Mouse (Mus musculus) MEL (cell line): ENCODE measurements around the gene Lrfn3. TPM values are rescaled to one million over a fixed set of nuclear protein-coding genes. Genes with fewer than 3 reads are reported as not detected.

ENCODE experiments used
- DNase-seq: peaks from one replicate; pipeline ENCODE4 v3.0.0; 2011; ENCODE audit warnings: low read depth, low spot score
- H3K27ac ChIP-seq: 2 replicates; pipeline ENCODE4 v1.5.1; 2012; ENCODE audit warnings: low read depth, mild to moderate bottlenecking, control low read depth, low read length, moderate library complexity; ENCODE audit not compliant: control insufficient read depth
- H3K27me3 ChIP-seq, 2 experiments: fragments of 150-350 bp in 1 of 2; sonication (generic) in 1 of 2; 2 replicates each; pipeline ENCODE4 v1.6.1; 2012; ENCODE audit warnings: low read length in 2 of 2, mild to moderate bottlenecking in 2 of 2, improper control_type of control experiment in 1 of 2, moderate library complexity in 1 of 2; ENCODE audit not compliant: insufficient read depth in 2 of 2, control insufficient read depth in 1 of 2
- H3K36me3 ChIP-seq, 2 experiments: 2 replicates each; pipeline ENCODE4 v1.6.1; 2012 to 2014; ENCODE audit warnings: low read length in 2 of 2, improper control_type of control experiment in 1 of 2, inconsistent platforms in 1 of 2, mild to moderate bottlenecking in 1 of 2; ENCODE audit not compliant: insufficient read depth in 2 of 2, control insufficient read depth in 1 of 2
- H3K4me1 ChIP-seq, 2 experiments: fragments of 150-350 bp in 1 of 2; sonication (generic) in 1 of 2; 2 replicates each; pipeline ENCODE4 v1.6.1; 2012; ENCODE audit warnings: low read length in 2 of 2, improper control_type of control experiment in 1 of 2, mild to moderate bottlenecking in 1 of 2; ENCODE audit not compliant: insufficient read depth in 2 of 2, control insufficient read depth in 1 of 2
- H3K4me3 ChIP-seq, 2 experiments: fragments of 150-350 bp in 1 of 2; sonication (generic) in 1 of 2; 2 replicates each; pipeline ENCODE4 v1.5.1; 2012; ENCODE audit warnings: low read depth in 2 of 2, low read length in 2 of 2, mild to moderate bottlenecking in 2 of 2, moderate library complexity in 2 of 2, control low read depth in 1 of 2, improper control_type of control experiment in 1 of 2; ENCODE audit not compliant: control insufficient read depth in 1 of 2, insufficient read depth in 1 of 2
- H3K79me2 ChIP-seq: 2 replicates; pipeline ENCODE4 v1.6.1; 2012; ENCODE audit warnings: mild to moderate bottlenecking, low read length, moderate library complexity; ENCODE audit not compliant: control insufficient read depth, poor library complexity, insufficient read depth
- H3K9ac ChIP-seq: 2 replicates; pipeline ENCODE4 v1.6.1; 2012; ENCODE audit warnings: low read depth, mild to moderate bottlenecking, control low read depth, low read length, moderate library complexity; ENCODE audit not compliant: control insufficient read depth, poor library complexity, severe bottlenecking
- H3K9me3 ChIP-seq: fragments of 150-350 bp; sonication (generic); replicated peaks from 2 replicates; pipeline ENCODE4 v1.6.1; 2012; ENCODE audit warnings: mild to moderate bottlenecking, low read length, improper control_type of control experiment, moderate library complexity; ENCODE audit not compliant: insufficient read depth
- CHD2 ChIP-seq: IDR thresholded peaks from 2 replicates; pipeline ENCODE4 v1.6.1; 2011; ENCODE audit warnings: low read length, improper control_type of control experiment
- CTCF ChIP-seq, 3 experiments: IDR thresholded peaks in 2 of 3; conservative IDR thresholded peaks in 1 of 3; 2 replicates each; pipeline ENCODE4 v1.5.1; 2011 to 2012; ENCODE audit warnings: low read length in 3 of 3, low read depth in 2 of 3, mild to moderate bottlenecking in 2 of 3, improper control_type of control experiment in 1 of 3, inconsistent platforms in 1 of 3, mixed read lengths in 1 of 3, moderate library complexity in 1 of 3; ENCODE audit not compliant: control insufficient read depth in 1 of 3, insufficient read depth in 1 of 3, poor library complexity in 1 of 3, severe bottlenecking in 1 of 3
- E2F4 ChIP-seq: IDR thresholded peaks from 2 replicates; pipeline ENCODE4 v1.6.1; 2011; ENCODE audit warnings: low read depth, low read length, improper control_type of control experiment, borderline replicate concordance
- ELF1 ChIP-seq: IDR thresholded peaks from 2 replicates; pipeline ENCODE4 v1.6.1; 2014; ENCODE audit warnings: low read depth, mild to moderate bottlenecking, inconsistent platforms, low read length, improper control_type of control experiment, moderate library complexity
- EP300 ChIP-seq, 2 experiments: IDR thresholded peaks; 2 replicates each; pipeline ENCODE4 v1.6.1; 2011; ENCODE audit warnings: improper control_type of control experiment in 2 of 2, low read length in 2 of 2, low read depth in 1 of 2, mild to moderate bottlenecking in 1 of 2
- GATA1 ChIP-seq: IDR thresholded peaks from 2 replicates; pipeline ENCODE4 v1.6.1; 2011; ENCODE audit warnings: low read depth, low read length, improper control_type of control experiment
- HCFC1 ChIP-seq: IDR thresholded peaks from 2 replicates; pipeline ENCODE4 v1.6.1; 2012; ENCODE audit warnings: low read depth, mild to moderate bottlenecking, inconsistent platforms, low read length, improper control_type of control experiment, moderate library complexity
- JUND ChIP-seq: IDR thresholded peaks from 2 replicates; pipeline ENCODE4 v1.6.1; 2011; ENCODE audit warnings: low read depth, mild to moderate bottlenecking, improper control_type of control experiment, low read length
- MAFK ChIP-seq: IDR thresholded peaks from 2 replicates; pipeline ENCODE4 v1.6.1; 2011; ENCODE audit warnings: low read depth, mild to moderate bottlenecking, low read length, improper control_type of control experiment, borderline replicate concordance
- MAX ChIP-seq: IDR thresholded peaks from 2 replicates; pipeline ENCODE4 v1.6.1; 2011; ENCODE audit warnings: low read length, improper control_type of control experiment
- MAZ ChIP-seq: IDR thresholded peaks from 2 replicates; pipeline ENCODE4 v1.6.1; 2012; ENCODE audit warnings: low read depth, mild to moderate bottlenecking, inconsistent platforms, low read length, improper control_type of control experiment
- MEF2A ChIP-seq: IDR thresholded peaks from 2 replicates; pipeline ENCODE4 v1.6.1; 2014; ENCODE audit warnings: low read depth, mild to moderate bottlenecking, inconsistent platforms, low read length, improper control_type of control experiment; ENCODE audit not compliant: poor library complexity, insufficient replicate concordance, severe bottlenecking; ENCODE audit errors: extremely low read depth
- MXI1 ChIP-seq: IDR thresholded peaks from 2 replicates; pipeline ENCODE4 v1.6.1; 2011; ENCODE audit warnings: mild to moderate bottlenecking, low read depth, low read length, improper control_type of control experiment
- MYB ChIP-seq: IDR thresholded peaks from 2 replicates; pipeline ENCODE4 v1.6.1; 2011; ENCODE audit warnings: mild to moderate bottlenecking, low read depth, low read length, improper control_type of control experiment
- MYC ChIP-seq: IDR thresholded peaks from 2 replicates; pipeline ENCODE4 v1.6.1; 2011; ENCODE audit warnings: low read depth, mild to moderate bottlenecking, low read length, improper control_type of control experiment, moderate library complexity
- NELFE ChIP-seq: IDR thresholded peaks from 2 replicates; pipeline ENCODE4 v1.6.1; 2011; ENCODE audit warnings: low read depth, low read length, improper control_type of control experiment
- NRF1 ChIP-seq: IDR thresholded peaks from 2 replicates; pipeline ENCODE4 v1.6.1; 2014; ENCODE audit warnings: low read depth, mild to moderate bottlenecking, inconsistent platforms, low read length, improper control_type of control experiment, moderate library complexity; ENCODE audit not compliant: poor library complexity, insufficient read depth, severe bottlenecking
- POLR2A ChIP-seq, 2 experiments: IDR thresholded peaks; 2 replicates each; pipeline ENCODE4 v1.6.1; 2011 to 2012; ENCODE audit warnings: low read length in 2 of 2, mild to moderate bottlenecking in 2 of 2, control low read depth in 1 of 2, improper control_type of control experiment in 1 of 2, low read depth in 1 of 2, moderate library complexity in 1 of 2; ENCODE audit not compliant: control insufficient read depth in 1 of 2, insufficient read depth in 1 of 2, poor library complexity in 1 of 2
- POLR2AphosphoS5 ChIP-seq: IDR thresholded peaks from 2 replicates; pipeline ENCODE4 v1.6.1; 2012; ENCODE audit warnings: low read depth, borderline replicate concordance, mild to moderate bottlenecking, inconsistent platforms, low read length, moderate library complexity, mixed read lengths
- RAD21 ChIP-seq: IDR thresholded peaks from 2 replicates; pipeline ENCODE4 v1.6.1; 2011; ENCODE audit warnings: mild to moderate bottlenecking, low read depth, low read length, improper control_type of control experiment
- RCOR1 ChIP-seq: IDR thresholded peaks from 2 replicates; pipeline ENCODE4 v1.6.1; 2012; ENCODE audit warnings: low read depth, mild to moderate bottlenecking, inconsistent platforms, low read length, improper control_type of control experiment
- SIN3A ChIP-seq: IDR thresholded peaks from 2 replicates; pipeline ENCODE4 v1.6.1; 2012; ENCODE audit warnings: low read length, improper control_type of control experiment, inconsistent platforms
- SMC3 ChIP-seq: IDR thresholded peaks from 2 replicates; pipeline ENCODE4 v1.6.1; 2011; ENCODE audit warnings: low read depth, low read length, improper control_type of control experiment
- TAL1 ChIP-seq: IDR thresholded peaks from 2 replicates; pipeline ENCODE4 v1.6.1; 2012; ENCODE audit warnings: mild to moderate bottlenecking, inconsistent platforms, low read length, moderate library complexity, mixed read lengths
- TBP ChIP-seq: IDR thresholded peaks from 2 replicates; pipeline ENCODE4 v1.8.0; 2011; ENCODE audit warnings: low read depth, low read length, improper control_type of control experiment
- UBTF ChIP-seq: IDR thresholded peaks from 2 replicates; pipeline ENCODE4 v1.6.1; 2012; ENCODE audit warnings: low read depth, mild to moderate bottlenecking, inconsistent platforms, low read length, improper control_type of control experiment, moderate library complexity, borderline replicate concordance; ENCODE audit not compliant: insufficient read depth
- USF1 ChIP-seq: IDR thresholded peaks from 2 replicates; pipeline ENCODE4 v1.6.1; 2014; ENCODE audit warnings: low read depth, mild to moderate bottlenecking, inconsistent platforms, low read length, improper control_type of control experiment, moderate library complexity
- USF2 ChIP-seq, 2 experiments: IDR thresholded peaks; 2 replicates each; pipeline ENCODE4 v1.6.1; 2011 to 2012; ENCODE audit warnings: improper control_type of control experiment in 2 of 2, low read length in 2 of 2, borderline replicate concordance in 1 of 2, inconsistent platforms in 1 of 2, low read depth in 1 of 2, mild to moderate bottlenecking in 1 of 2; ENCODE audit not compliant: insufficient read depth in 1 of 2
- ZC3H11A ChIP-seq: IDR thresholded peaks from 2 replicates; pipeline ENCODE4 v1.6.1; 2012; ENCODE audit warnings: low read depth, mild to moderate bottlenecking, inconsistent platforms, low read length, improper control_type of control experiment
- ZMIZ1 ChIP-seq: IDR thresholded peaks from 2 replicates; pipeline ENCODE4 v1.6.1; 2012; ENCODE audit warnings: low read depth, mild to moderate bottlenecking, inconsistent platforms, low read length, improper control_type of control experiment, moderate library complexity
- polyA plus RNA-seq, 2 experiments: library from polyadenylated mRNA; stranded (reverse) in 1 of 2; unstranded in 1 of 2; fragments of >175 nt in 1 of 2; fragments of >200 nt in 1 of 2; gene quantifications; 2 replicates each; pipeline versions ENCODE4 v1.2.1 to v1.2.4; 2012; ENCODE audit warnings: low replicate concordance in 2 of 2, low read depth in 1 of 2; ENCODE audit not compliant: insufficient read length in 2 of 2, insufficient read depth in 1 of 2, missing spikeins in 1 of 2
- total RNA-seq: library from RNA; depleted of rRNA; stranded (reverse); fragments of 300-350 nt; gene quantifications from 2 replicates; pipeline ENCODE4 v1.2.3, GENCODE M21; 2012

Gene Lrfn3
- total and polyA plus RNA-seq, 3 experiments = not detected

- no peaks in the 10 kb centered on the region; a peak in 1 of 4 replicates for H3K36me3 ChIP-seq
- DNase-seq = peak; percentile 73
- H3K9me3 ChIP-seq = no peaks in the 10 kb centered on the region
- H3K4me3 ChIP-seq = peak overlapping the region in 1 of 2 experiments; percentile 44; a peak in 2 of 4 replicates
- 0 out of 4 replicates have a peak, but pooled peaks cover 0 to 1% of the 10 kb centered on the region in 2 experiments for H3K27me3 ChIP-seq
- no peaks in the 10 kb centered on the region for H3K79me2 ChIP-seq
- TF ChIP-seq MAZ (0 out of 2 replicates have a peak, but pooled peaks have one; percentile 12), RAD21 (peak; percentile 67), POLR2AphosphoS5 (no peak), TBP (no peak), CTCF (IDR thresholded peaks at IDR 0.05 in 2 of 3, conservative IDR thresholded peaks at IDR 0.05 in 1 of 3; ENCODE audit: control insufficient read depth in 1 of 3, insufficient read depth in 1 of 3, low read depth in 2 of 3, low read length in 3 of 3, poor library complexity in 1 of 3, severe bottlenecking in 1 of 3) (peak; percentile 49 to 62 (median 55)), ZC3H11A (peak; percentile 38), SMC3 (peak; percentile 58)
- peak overlapping the region; percentile 92 for H3K27ac ChIP-seq
- peak overlapping the region; percentile 69 for H3K9ac ChIP-seq
- H3K4me1 ChIP-seq = peaks cover 0 to 19% of the 10 kb centered on the region in 2 experiments; a peak in 2 of 4 replicates
Observed at GRCm38 (mm10) chr7:30394871-30395270, 32.3 kb upstream of the Lrfn3 start.

GRCm38 (mm10) chr7:30394379-30394778, 31.8 kb upstream of the Lrfn3 start:
- Histone ChIP-seq H3K36me3 (no peaks in the 10 kb centered on the region; a peak in 1 of 4 replicates), H3K27me3 (no peaks in the 10 kb centered on the region), H3K27ac (peak overlapping the region; percentile 92), H3K4me3 (peak overlapping the region; percentile 5 to 44; a peak in 3 of 4 replicates), H3K9ac (peak overlapping the region; percentile 69), H3K4me1 (peaks cover 0 to 19% of the 10 kb centered on the region in 2 experiments; a peak in 2 of 4 replicates), H3K9me3 (no peaks in the 10 kb centered on the region), H3K79me2 (no peaks in the 10 kb centered on the region)
- peak; percentile 90 for DNase-seq
- TF ChIP-seq HCFC1 (peak; percentile 61), ELF1 (0 out of 2 replicates have a peak, but pooled peaks have one; percentile 54), E2F4 (no peak), SIN3A (peak; percentile 71; the same call in 1 of the 2 replicates), CHD2 (no peak), RAD21 (no peak), EP300 (IDR thresholded peaks at IDR 0.05; ENCODE audit: low read depth in 1 of 2, low read length in 2 of 2) (peak; percentile 46 to 66; a peak in 3 of 4 replicates), RCOR1 (no peak), NRF1 (0 out of 2 replicates have a peak, but pooled peaks have one; percentile 41), ZMIZ1 (no peak), ZC3H11A (no peak), GATA1 (peak; percentile 39; the same call in 1 of the 2 replicates), MAX (peak; percentile 69), TAL1 (no peak), MEF2A (no peak), MYC (peak; percentile 94), POLR2A (IDR thresholded peaks at IDR 0.05; ENCODE audit: control insufficient read depth in 1 of 2, insufficient read depth in 1 of 2, low read depth in 1 of 2, low read length in 2 of 2, poor library complexity in 1 of 2) (peak in 1 of 2 experiments; percentile 69; a peak in 2 of 4 replicates), JUND (no peak), NELFE (no peak), USF1 (no peak), USF2 (IDR thresholded peaks at IDR 0.05; ENCODE audit: borderline replicate concordance in 1 of 2, insufficient read depth in 1 of 2, low read depth in 1 of 2, low read length in 2 of 2) (no peak), POLR2AphosphoS5 (no peak), MYB (no peak), UBTF (no peak), MAZ (no peak), MXI1 (peak; percentile 83; the same call in 1 of the 2 replicates), TBP (peak; percentile 78), MAFK (no peak)
